Mouse (Mus musculus): ENCODE data around the gene Rsc1a1. TPM values are rescaled to one million over a fixed set of nuclear protein-coding genes. Genes with fewer than 3 reads are reported as not detected.

Gene Rsc1a1
- total RNA-seq (2012; rRNA removed) = 10.5 and 13.3 TPM in 2 replicates

DNA sequence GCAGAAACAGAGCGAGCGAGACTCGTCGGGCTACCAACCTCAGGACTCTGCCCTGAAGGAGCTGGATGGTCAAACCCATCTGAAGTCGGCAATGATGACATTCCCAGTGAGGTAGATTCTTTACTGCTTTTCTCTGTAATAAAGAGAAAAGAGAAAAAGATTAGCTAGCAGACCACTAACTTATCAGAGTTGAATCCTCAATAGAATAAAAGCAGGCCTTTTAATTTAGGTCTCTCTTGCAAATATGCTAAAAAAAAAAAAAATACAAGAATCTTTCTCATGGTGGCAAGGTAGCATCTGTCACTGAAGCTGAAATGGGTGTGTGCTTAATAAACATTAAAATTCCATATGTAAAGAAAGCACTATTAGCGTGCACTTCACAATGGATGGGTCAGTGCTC lies at the start of gene Rsc1a1:
Gene Rsc1a1 (minus strand): TSS at position 101 of the 400 bp plus-strand sequence.
- in situ Hi-C loops (cut with MboI; ENCODE audit: low sequenced_read_pairs in 2 of 2, unreplicated experiment in 2 of 2) = no loop called here
- Histone ChIP-seq H3K4me1 (ENCODE audit: control insufficient read depth in 2 of 2, insufficient read depth in 2 of 2, low read length in 2 of 2, poor library complexity in 1 of 2) (peaks cover 18 to 23% of the 10 kb centered on the region in 2 experiments), H3K36me3 (ENCODE audit: control insufficient read depth, insufficient read depth, low read length, poor library complexity, severe bottlenecking) (peaks cover 44% of the 10 kb centered on the region), H3K4me3 (ENCODE audit: insufficient read depth in 1 of 2, low read depth in 1 of 2, low read length in 2 of 2, poor library complexity in 1 of 2, severe bottlenecking in 1 of 2) (no peak within 1 kb of the TSS), H3K9ac (ENCODE audit: insufficient read depth, low read depth, low read length, poor library complexity, severe bottlenecking) (no peak within 1 kb of the TSS), H3K27ac (ENCODE audit: insufficient read depth, low read depth, low read length, poor library complexity, severe bottlenecking) (no peak within 1 kb of the TSS), H3K9me3 (ENCODE audit: control insufficient read depth, insufficient read depth, low read depth, low read length) (no peaks in the 10 kb centered on the region)
- no peak for DNase-seq (ENCODE audit: low read depth, low spot score)
- TF ChIP-seq ZC3H11A (IDR thresholded peaks at IDR 0.05; ENCODE audit: borderline replicate concordance, low read depth, low read length) (no peak), CHD2 (IDR thresholded peaks at IDR 0.05; ENCODE audit: low read depth, low read length) (no peak), MAFK (IDR thresholded peaks at IDR 0.05; ENCODE audit: insufficient read depth, low read depth, low read length) (no peak), HCFC1 (IDR thresholded peaks at IDR 0.05; ENCODE audit: borderline replicate concordance, insufficient read depth, low read length) (no peak), ZNF384 (IDR thresholded peaks at IDR 0.05; ENCODE audit: low read depth, low read length) (no peak)

- TF ChIP-seq CHD2 (IDR thresholded peaks at IDR 0.05; ENCODE audit: low read depth, low read length) (no peak), ZNF384 (IDR thresholded peaks at IDR 0.05; ENCODE audit: low read depth, low read length) (no peak), HCFC1 (IDR thresholded peaks at IDR 0.05; ENCODE audit: borderline replicate concordance, insufficient read depth, low read length) (no peak), MAFK (IDR thresholded peaks at IDR 0.05; ENCODE audit: insufficient read depth, low read depth, low read length) (no peak), ZC3H11A (IDR thresholded peaks at IDR 0.05; ENCODE audit: borderline replicate concordance, low read depth, low read length) (no peak)
- Histone ChIP-seq H3K27ac (ENCODE audit: insufficient read depth, low read depth, low read length, poor library complexity, severe bottlenecking) (no peak overlapping the region), H3K4me3 (ENCODE audit: insufficient read depth in 1 of 2, low read depth in 1 of 2, low read length in 2 of 2, poor library complexity in 1 of 2, severe bottlenecking in 1 of 2) (peak overlapping the region; percentile 24 to 27; a peak in 2 of 4 replicates), H3K4me1 (ENCODE audit: control insufficient read depth in 2 of 2, insufficient read depth in 2 of 2, low read length in 2 of 2, poor library complexity in 1 of 2) (peaks cover 0 to 6% of the 10 kb centered on the region in 2 experiments; a peak in 1 of 4 replicates), H3K36me3 (ENCODE audit: control insufficient read depth, insufficient read depth, low read length, poor library complexity, severe bottlenecking) (no peaks in the 10 kb centered on the region), H3K9me3 (ENCODE audit: control insufficient read depth, insufficient read depth, low read depth, low read length) (no peaks in the 10 kb centered on the region), H3K9ac (ENCODE audit: insufficient read depth, low read depth, low read length, poor library complexity, severe bottlenecking) (peak overlapping the region; percentile 34; the same call in 1 of the 2 replicates)
- no peak for DNase-seq (ENCODE audit: low read depth, low spot score)
- in situ Hi-C loops (cut with MboI; ENCODE audit: low sequenced_read_pairs in 2 of 2, unreplicated experiment in 2 of 2) = no loop called here
Observed at GRCm38 (mm10) chr4:141735206-141735560, 49.8 kb upstream of the Rsc1a1 start.

DNA sequence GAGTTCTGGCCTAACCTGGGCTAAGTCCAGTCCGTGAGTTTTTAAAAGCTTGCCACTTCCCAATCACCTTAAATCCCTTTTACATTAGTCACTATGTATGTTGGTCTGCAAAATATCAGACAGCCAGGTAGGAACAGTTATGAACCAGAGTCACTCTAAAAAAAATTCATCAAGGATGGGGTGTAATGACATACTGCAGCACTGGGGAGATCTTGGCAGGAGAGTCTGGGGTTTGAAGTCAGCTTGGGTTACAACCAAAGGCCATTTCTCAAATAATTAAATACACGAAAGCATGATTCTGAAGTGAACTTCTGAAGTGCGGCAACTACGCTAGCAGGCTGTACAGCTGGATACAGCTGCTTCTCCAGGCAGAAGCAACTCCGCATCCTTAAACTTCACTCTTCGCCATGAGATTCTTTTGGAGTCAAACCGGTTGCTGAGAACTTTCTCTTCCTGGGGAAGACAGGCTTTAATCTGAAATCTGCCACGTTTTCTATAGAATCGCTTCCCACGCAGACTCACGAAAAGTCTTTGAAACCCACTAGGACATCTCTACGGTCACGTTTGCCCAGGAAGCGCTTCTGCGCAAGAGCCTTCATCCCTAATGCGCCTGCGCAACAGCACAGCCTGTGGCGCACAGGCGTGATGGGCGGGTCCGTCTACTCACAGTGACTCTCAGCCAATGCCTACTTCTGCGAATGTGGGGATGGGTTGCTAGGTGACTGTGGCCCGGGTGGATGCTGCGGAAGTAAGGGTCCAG lies 49.2 kb upstream of the Rsc1a1 start:
- peak overlapping the region; percentile 68 for H3K9ac ChIP-seq (ENCODE audit: insufficient read depth, low read depth, low read length, poor library complexity, severe bottlenecking)
- H3K4me3 ChIP-seq (ENCODE audit: insufficient read depth in 1 of 2, low read depth in 1 of 2, low read length in 2 of 2, poor library complexity in 1 of 2, severe bottlenecking in 1 of 2) = peak overlapping the region; percentile 41 to 55
- TF ChIP-seq HCFC1 (IDR thresholded peaks at IDR 0.05; ENCODE audit: borderline replicate concordance, insufficient read depth, low read length) (no peak), MAFK (IDR thresholded peaks at IDR 0.05; ENCODE audit: insufficient read depth, low read depth, low read length) (no peak), ZC3H11A (IDR thresholded peaks at IDR 0.05; ENCODE audit: borderline replicate concordance, low read depth, low read length) (no peak), CHD2 (IDR thresholded peaks at IDR 0.05; ENCODE audit: low read depth, low read length) (no peak), ZNF384 (IDR thresholded peaks at IDR 0.05; ENCODE audit: low read depth, low read length) (no peak)
- DNase-seq (ENCODE audit: low read depth, low spot score) = peak; percentile 94
- no peaks in the 10 kb centered on the region for H3K9me3 ChIP-seq (ENCODE audit: control insufficient read depth, insufficient read depth, low read depth, low read length)
- H3K4me1 ChIP-seq (ENCODE audit: control insufficient read depth in 2 of 2, insufficient read depth in 2 of 2, low read length in 2 of 2, poor library complexity in 1 of 2) = peaks cover 0 to 6% of the 10 kb centered on the region in 2 experiments; a peak in 1 of 4 replicates
- in situ Hi-C loops (cut with MboI; ENCODE audit: low sequenced_read_pairs in 2 of 2, unreplicated experiment in 2 of 2) = no loop called here
- no peaks in the 10 kb centered on the region for H3K36me3 ChIP-seq (ENCODE audit: control insufficient read depth, insufficient read depth, low read length, poor library complexity, severe bottlenecking)
- H3K27ac ChIP-seq (ENCODE audit: insufficient read depth, low read depth, low read length, poor library complexity, severe bottlenecking) = no peak overlapping the region

DNA sequence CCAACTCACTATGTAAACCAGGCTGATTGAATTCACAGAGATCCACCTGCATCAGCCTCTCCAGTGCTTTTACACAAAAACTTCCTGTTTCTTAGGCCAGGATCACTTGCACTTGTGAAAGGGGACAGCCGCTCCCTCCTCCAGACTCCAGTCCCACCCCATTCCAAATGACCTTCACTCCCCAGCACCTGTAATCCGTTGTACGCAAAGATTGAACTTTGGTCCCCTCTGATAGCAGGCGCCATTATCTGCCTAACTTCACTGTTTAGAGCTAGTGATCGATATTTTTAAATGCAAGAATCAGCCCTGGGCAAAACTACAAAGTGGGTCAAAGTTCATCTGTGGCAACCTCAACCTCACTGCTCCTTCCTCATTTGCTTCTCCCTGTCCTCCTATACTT lies 46.4 kb upstream of the Rsc1a1 start:
- no peak overlapping the region for H3K27ac ChIP-seq (ENCODE audit: insufficient read depth, low read depth, low read length, poor library complexity, severe bottlenecking)
- H3K9ac ChIP-seq (ENCODE audit: insufficient read depth, low read depth, low read length, poor library complexity, severe bottlenecking) = no peak overlapping the region
- H3K4me1 ChIP-seq (ENCODE audit: control insufficient read depth in 2 of 2, insufficient read depth in 2 of 2, low read length in 2 of 2, poor library complexity in 1 of 2) = peaks cover 0 to 6% of the 10 kb centered on the region in 2 experiments; a peak in 1 of 4 replicates
- H3K9me3 ChIP-seq (ENCODE audit: control insufficient read depth, insufficient read depth, low read depth, low read length) = no peaks in the 10 kb centered on the region
- in situ Hi-C loops (cut with MboI; ENCODE audit: low sequenced_read_pairs in 2 of 2, unreplicated experiment in 2 of 2) = no loop called here
- H3K4me3 ChIP-seq (ENCODE audit: insufficient read depth in 1 of 2, low read depth in 1 of 2, low read length in 2 of 2, poor library complexity in 1 of 2, severe bottlenecking in 1 of 2) = no peak overlapping the region
- DNase-seq (ENCODE audit: low read depth, low spot score) = no peak
- no peak for TF ChIP-seq HCFC1 (IDR thresholded peaks at IDR 0.05; ENCODE audit: borderline replicate concordance, insufficient read depth, low read length)
- no peak for TF ChIP-seq CHD2 (IDR thresholded peaks at IDR 0.05; ENCODE audit: low read depth, low read length)
- TF ChIP-seq ZNF384 (IDR thresholded peaks at IDR 0.05; ENCODE audit: low read depth, low read length) = no peak
- TF ChIP-seq MAFK (IDR thresholded peaks at IDR 0.05; ENCODE audit: insufficient read depth, low read depth, low read length) = no peak
- TF ChIP-seq ZC3H11A (IDR thresholded peaks at IDR 0.05; ENCODE audit: borderline replicate concordance, low read depth, low read length) = no peak
- no peaks in the 10 kb centered on the region for H3K36me3 ChIP-seq (ENCODE audit: control insufficient read depth, insufficient read depth, low read length, poor library complexity, severe bottlenecking)
